ENCODE assay signal across 20 mouse cellular contexts in the genomic region with DNA sequence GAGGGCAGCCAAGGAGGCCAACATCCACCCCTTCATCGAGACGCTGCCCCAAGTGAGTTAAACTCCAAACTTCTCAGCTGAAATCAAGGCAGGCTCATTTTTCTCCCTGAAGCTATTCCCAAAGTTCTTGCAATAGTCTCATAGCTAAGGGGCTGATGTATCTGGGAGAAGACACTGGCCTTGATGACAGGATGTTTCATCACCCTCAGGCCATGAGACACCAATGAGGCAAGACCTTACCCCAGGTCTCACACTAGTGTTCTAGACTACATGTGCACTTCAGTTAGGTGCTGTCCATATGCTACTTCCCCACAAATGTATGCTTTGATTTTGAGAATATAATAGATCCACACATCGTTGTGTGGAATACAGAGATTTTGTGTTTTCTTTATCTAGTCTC.
"Had no signal": no experiment of that assay in that cellular context is flagged by ENCODE, and none has a peak within 500 bp of the region (broad histone marks: within the 10 kb centered on the region; RNA-seq: fewer than 3 reads in every experiment).

No protein-coding gene starts in this region.

- DNase-seq: liver, postnatal 0 days; lung, adult 2 months; lung, postnatal 14 days; lung, postnatal 36 days; retina, postnatal 1 day; right cerebral cortex, adult 18-20 months; right cerebral cortex, postnatal 25 days; right cerebral cortex, postnatal 4 days; spleen, adult 18-20 months; thymus, adult 2 months; thymus, postnatal 25 days had no signal

- H3K4me3 ChIP-seq: liver, embryonic 15.5 days; lung, embryonic 15.5 days; midbrain, embryonic 10.5 days; midbrain, embryonic 12.5 days; midbrain, embryonic 15.5 days; neural tube, embryonic 13.5 days; neural tube, embryonic 15.5 days had no signal

- H3K27ac ChIP-seq: liver, embryonic 15.5 days; lung, embryonic 15.5 days; macrophage; midbrain, embryonic 10.5 days; midbrain, embryonic 12.5 days; midbrain, embryonic 15.5 days; neural tube, embryonic 13.5 days; neural tube, embryonic 15.5 days had no signal

- ATAC-seq: liver, postnatal 0 days; lung, postnatal 0 days; midbrain, embryonic 15.5 days had no signal
